Mouse (Mus musculus): ENCODE measurements around the gene Arntl2.

GRCm38 (mm10) chr6:146795924-146796545, at the start of gene Arntl2:
- no peak for TF ChIP-seq CTCF (IDR thresholded peaks at IDR 0.05; ENCODE audit: borderline replicate concordance, extremely low read depth, insufficient read depth, insufficient read length)
- 0 out of 2 replicates have a peak, but pooled peaks have one; percentile 40 for TF ChIP-seq POLR2A (IDR thresholded peaks at IDR 0.05; ENCODE audit: borderline replicate concordance, extremely low read depth, insufficient read depth, insufficient read length, poor library complexity, severe bottlenecking)

Data from brain, embryonic 14.5 days (tissue).